Mouse (Mus musculus) gastrocnemius, adult 8-10 months (tissue): ENCODE measurements around the gene Rnf180. TPM values are rescaled to one million over a fixed set of nuclear protein-coding genes. Genes with fewer than 3 reads are reported as not detected.

Source experiments
- DNase-seq, 2 experiments: peaks; one replicate each; pipeline ENCODE4 v3.0.0; 2022; ENCODE audit warnings: low spot score in 2 of 2
- total RNA-seq, 4 experiments: library from RNA; stranded (reverse); gene quantifications; 2 replicates each; pipeline ENCODE4 v1.2.4; 2022

The Rnf180 gene
- total RNA-seq, 4 experiments from 2014 or later, result 0.16 to 0.22 (median 0.17) TPM; not detected in 1

GRCm38 (mm10) chr13:105250767-105251166, 43.8 kb downstream of the Rnf180 start:
- no peak for DNase-seq

- no peak for DNase-seq
Measured at GRCm38 (mm10) chr13:105250264-105250663, 44.4 kb downstream of the Rnf180 start.

- no peak for DNase-seq
Measured at GRCm38 (mm10) chr13:105249599-105249998, 45.0 kb downstream of the Rnf180 start.

GRCm38 (mm10) chr13:105247691-105248090, 46.9 kb downstream of the Rnf180 start:
- no peak for DNase-seq

- DNase-seq, result no peak
Measured at GRCm38 (mm10) chr13:105240810-105241209, 53.8 kb downstream of the Rnf180 start.

GRCm38 (mm10) chr13:105227126-105227525, 67.5 kb downstream of the Rnf180 start:
- no peak for DNase-seq

GRCm38 (mm10) chr13:105224048-105224447, 70.6 kb downstream of the Rnf180 start:
- DNase-seq, result no peak

- DNase-seq, result no peak
Measured at GRCm38 (mm10) chr13:105223147-105223546, 71.5 kb downstream of the Rnf180 start.

- DNase-seq, result no peak
Measured at GRCm38 (mm10) chr13:105222016-105222725, 72.4 kb downstream of the Rnf180 start.

- DNase-seq, result no peak
Measured at GRCm38 (mm10) chr13:105210746-105211145, 83.9 kb downstream of the Rnf180 start.

- no peak for DNase-seq
Measured at GRCm38 (mm10) chr13:105203851-105204250, 90.8 kb downstream of the Rnf180 start.

GRCm38 (mm10) chr13:105198658-105199057, 96.0 kb downstream of the Rnf180 start:
- no peak for DNase-seq

- DNase-seq, result no peak
Measured at GRCm38 (mm10) chr13:105198028-105198427, 96.6 kb downstream of the Rnf180 start.

- no peak for DNase-seq
Measured at GRCm38 (mm10) chr13:105193583-105193982, 101.0 kb downstream of the Rnf180 start.

GRCm38 (mm10) chr13:105188730-105189129, 105.9 kb downstream of the Rnf180 start:
- DNase-seq, result no peak

GRCm38 (mm10) chr13:105180781-105181180, 113.8 kb downstream of the Rnf180 start:
- no peak for DNase-seq

- no peak for DNase-seq
Measured at GRCm38 (mm10) chr13:105165441-105165840, 129.2 kb downstream of the Rnf180 start.

- DNase-seq, result no peak
Measured at GRCm38 (mm10) chr13:105153955-105154354, 140.7 kb downstream of the Rnf180 start.

- DNase-seq, result no peak
Measured at GRCm38 (mm10) chr13:105150006-105150405, 144.6 kb downstream of the Rnf180 start.

- DNase-seq, result no peak
Measured at GRCm38 (mm10) chr13:105147795-105148418, 146.7 kb downstream of the Rnf180 start.

GRCm38 (mm10) chr13:105146827-105147226, 147.8 kb downstream of the Rnf180 start:
- DNase-seq, result no peak

- DNase-seq, result no peak
Measured at GRCm38 (mm10) chr13:105139881-105140280, 154.7 kb downstream of the Rnf180 start.

- DNase-seq, result no peak
Measured at GRCm38 (mm10) chr13:105134397-105134796, 160.2 kb downstream of the Rnf180 start.
